Mouse (Mus musculus): Measurements from ENCODE around the gene Rbm34. TPM values are rescaled to one million over a fixed set of nuclear protein-coding genes. Genes with fewer than 3 reads are reported as not detected.

Rbm34 gene
- polyA plus RNA-seq, 1 experiment from 2014 or later = 24.7 TPM

GRCm38 (mm10) chr8:126901049-126901448 lies 69.8 kb downstream of the Rbm34 start:
- Histone ChIP-seq H3K36me3 (no peaks in the 10 kb centered on the region), H3K9me3 (replicated peaks) (no peaks in the 10 kb centered on the region), H3K4me3 (replicated peaks) (no peak overlapping the region), H3K9ac (replicated peaks) (no peak overlapping the region), H3K4me1 (no peaks in the 10 kb centered on the region), H3K4me2 (no peak overlapping the region), H3K27ac (replicated peaks) (no peak overlapping the region), H3K27me3 (replicated peaks) (no peaks in the 10 kb centered on the region)
- ATAC-seq (ENCODE audit: low FRiP score) = no peak
- 71% methylated on average over 2 of the region's 2 CpGs for WGBS

Other genes starting within 250 kb of the Rbm34 start
- 225 and 227 TPM in 2 replicates for gene Tomm20, start 25.2 kb downstream of the Rbm34 start, polyA plus RNA-seq (2015; fragmentation: Nextera tagmentation; extraction: Ambion mirVana)
- 16.1 and 17.0 TPM in 2 replicates for gene Pard3, start 92.8 kb upstream of the Rbm34 start, polyA plus RNA-seq (2015; fragmentation: Nextera tagmentation; extraction: Ambion mirVana)

Data from neural tube, embryonic 15.5 days (tissue).